Comparison of ENCODE assay signal across 10 mouse cellular contexts in genomic region chr19:47465467-47465866, GRCm38 (mm10). TPM values are rescaled to one million over a fixed set of nuclear protein-coding genes. Genes with fewer than 3 reads are reported as not detected.
DNase-seq lines count a peak whose midpoint lies in the region; ATAC-seq and TF ChIP-seq lines count a peak whose summit lies in the region.
"Had no signal": no experiment of that assay in that cellular context is flagged by ENCODE, and none has a peak within 500 bp of the region (broad histone marks: within the 10 kb centered on the region; RNA-seq: fewer than 3 reads in every experiment).

No protein-coding gene starts in this region.

- intact Hi-C loops in heart, adult 2 months (cut with DNase I), result loop anchor here (2.0 kb wide), 2 partner anchors 37 to 83 kb away; no protein-coding TSS in a partner anchor
- intact Hi-C loops in heart, postnatal 25 days (cut with DNase I), result loop anchor here (2.0 kb wide), 3 partner anchors 17 to 109 kb away; no protein-coding TSS in a partner anchor

- no peak overlapping the region for H3K4me3 ChIP-seq in heart, adult 2 months
- H3K4me3 ChIP-seq in neural tube, embryonic 13.5 days, result no peak overlapping the region
- H3K4me3 ChIP-seq in intestine, postnatal 0 days (ENCODE audit: low read depth, low read length), result no peak overlapping the region
- no peak overlapping the region for H3K4me3 ChIP-seq in hindbrain, embryonic 13.5 days

- peak overlapping the region; percentile 90; the same call in 1 of the 2 replicates for H3K4me2 ChIP-seq in neural tube, embryonic 13.5 days
- H3K4me2 ChIP-seq in intestine, postnatal 0 days (replicated peaks; ENCODE audit: low read depth), result no peak overlapping the region
- no peak overlapping the region for H3K4me2 ChIP-seq in hindbrain, embryonic 13.5 days

- 88% methylated on average over 9 of the region's 9 CpGs for WGBS in heart, adult 2 months
- 63% methylated on average over 9 of the region's 9 CpGs for WGBS in neural tube, embryonic 13.5 days
- WGBS in intestine, postnatal 0 days, result 74% methylated on average over 9 of the region's 9 CpGs
- WGBS in hindbrain, embryonic 13.5 days, result 67% methylated on average over 9 of the region's 9 CpGs

- peaks cover 12% of the 10 kb centered on the region for H3K4me1 ChIP-seq in heart, adult 2 months (ENCODE audit: control insufficient read depth, insufficient read depth, low read length)
- H3K4me1 ChIP-seq in neural tube, embryonic 13.5 days (replicated peaks), result peaks cover 41% of the 10 kb centered on the region
- H3K4me1 ChIP-seq in intestine, postnatal 0 days (replicated peaks; ENCODE audit: control insufficient read depth, insufficient read depth, low read length), result 0 out of 2 replicates have a peak, but pooled peaks cover 1% of the 10 kb centered on the region
- peaks cover 37% of the 10 kb centered on the region for H3K4me1 ChIP-seq in hindbrain, embryonic 13.5 days (replicated peaks)

- DNase-seq in heart, adult 2 months, result peak in 1 of 2 experiments; percentile 47
- no peak for DNase-seq in heart, postnatal 25 days (ENCODE audit: low spot score)
- DNase-seq in neural tube, embryonic 10.5 days (ENCODE audit: extremely low spot score, low spot score), result no peak
- DNase-seq in cerebellum, adult 9-11 months, result no peak
- DNase-seq: cerebellum, adult 9-10 months; thymus, postnatal 14 days had no signal

- no peaks in the 10 kb centered on the region for H3K27me3 ChIP-seq in heart, adult 2 months (ENCODE audit: control insufficient read depth, insufficient read depth, low read length)
- no peaks in the 10 kb centered on the region for H3K27me3 ChIP-seq in neural tube, embryonic 13.5 days
- H3K27me3 ChIP-seq in intestine, postnatal 0 days (replicated peaks; ENCODE audit: control insufficient read depth, insufficient read depth, low read length), result no peaks in the 10 kb centered on the region
- H3K27me3 ChIP-seq in hindbrain, embryonic 13.5 days, result no peaks in the 10 kb centered on the region

- no peaks in the 10 kb centered on the region for H3K36me3 ChIP-seq in heart, adult 2 months (ENCODE audit: control insufficient read depth, insufficient read depth, low read length)
- H3K36me3 ChIP-seq in neural tube, embryonic 13.5 days, result no peaks in the 10 kb centered on the region
- no peaks in the 10 kb centered on the region for H3K36me3 ChIP-seq in intestine, postnatal 0 days (ENCODE audit: control insufficient read depth, insufficient read depth)
- no peaks in the 10 kb centered on the region for H3K36me3 ChIP-seq in hindbrain, embryonic 13.5 days

- no peak for ATAC-seq in neural tube, embryonic 13.5 days (ENCODE audit: low read depth)
- no peak for ATAC-seq in intestine, postnatal 0 days
- peak; percentile 26; the same call in 1 of the 2 replicates for ATAC-seq in neutrophil, adult 5-6 weeks (ENCODE audit: extremely low read depth, insufficient number of reproducible peaks, low FRiP score, poor library complexity, severe bottlenecking)
- no peak for ATAC-seq in hindbrain, embryonic 13.5 days (ENCODE audit: low FRiP score)

- TF ChIP-seq POLR2A in heart, adult 2 months (IDR thresholded peaks at IDR 0.05; ENCODE audit: insufficient read depth, low read depth, low read length), result no peak

- peak; percentile 47 for TF ChIP-seq CTCF in heart, adult 2 months (IDR thresholded peaks at IDR 0.05)
- TF ChIP-seq CTCF in intestine, postnatal 0 days (IDR thresholded peaks at IDR 0.05; ENCODE audit: low read depth), result peak; percentile 39; the same call in 1 of the 2 replicates

- no peak for TF ChIP-seq EP300 in heart, adult 2 months (IDR thresholded peaks at IDR 0.05; ENCODE audit: insufficient read depth, low read depth, low read length)

- H3K79me2 ChIP-seq in heart, adult 2 months (replicated peaks; ENCODE audit: control insufficient read depth, insufficient read depth, low read length), result no peaks in the 10 kb centered on the region; the same call in 1 of the 2 replicates

- no peak overlapping the region for H3K9ac ChIP-seq in heart, adult 2 months (ENCODE audit: low read depth, low read length)
- no peak overlapping the region for H3K9ac ChIP-seq in neural tube, embryonic 13.5 days
- no peak overlapping the region for H3K9ac ChIP-seq in intestine, postnatal 0 days (ENCODE audit: low read depth, low read length)
- no peak overlapping the region for H3K9ac ChIP-seq in hindbrain, embryonic 13.5 days

- no peak overlapping the region for H3K27ac ChIP-seq in heart, adult 2 months
- H3K27ac ChIP-seq in neural tube, embryonic 13.5 days (replicated peaks), result no peak overlapping the region
- H3K27ac ChIP-seq in intestine, postnatal 0 days (ENCODE audit: low read depth, low read length), result no peak overlapping the region
- H3K27ac ChIP-seq in hindbrain, embryonic 13.5 days, result no peak overlapping the region

- no peaks in the 10 kb centered on the region for H3K9me3 ChIP-seq in neural tube, embryonic 13.5 days
- no peaks in the 10 kb centered on the region for H3K9me3 ChIP-seq in intestine, postnatal 0 days (ENCODE audit: control insufficient read depth)
- no peaks in the 10 kb centered on the region for H3K9me3 ChIP-seq in hindbrain, embryonic 13.5 days

RNA-seq across cellular contexts. Expression of gene Sh3pxd2a, which starts 1.3 kb away (rescaled TPM):
- 10 to 100 TPM; 52.3 to 53.2 TPM for total RNA-seq in heart, adult 2 months (2021)
- 36.1 and 40.3 TPM in 2 replicates for polyA plus RNA-seq in heart, adult 2 months (2012; rRNA removed)
- 10 to 100 TPM; 63.5 to 63.6 TPM for total RNA-seq in heart, postnatal 25 days (2021)
- 3.2 and 5.0 TPM in 2 replicates for polyA plus RNA-seq in neural tube, embryonic 13.5 days (2015; fragmentation: Nextera tagmentation; extraction: Ambion mirVana)
- polyA plus RNA-seq in intestine, postnatal 0 days (2015; fragmentation: Nextera tagmentation; extraction: Ambion mirVana), result 2.2 and 2.4 TPM in 2 replicates
- total RNA-seq in neutrophil, adult 5-6 weeks (2017), result 17.8 and 24.0 TPM in 2 replicates
- 2.1 and 2.5 TPM in 2 replicates for polyA plus RNA-seq in hindbrain, embryonic 13.5 days (2015; fragmentation: Nextera tagmentation; extraction: Ambion mirVana)
